In genomic region chr3:97393079-97393478, GRCm38 (mm10) we compare ENCODE assay signal across 9 mouse cellular contexts. TPM values are rescaled to one million over a fixed set of nuclear protein-coding genes. Genes with fewer than 3 reads are reported as not detected.
A peak's percentile ranks its signal among the peaks of the same experiment; 100 is the strongest.
DNase-seq lines count a peak whose midpoint lies in the region; ATAC-seq lines count a peak whose summit lies in the region.
"Had no signal": no experiment of that assay in that cellular context is flagged by ENCODE, and none has a peak within 500 bp of the region (broad histone marks: within the 10 kb centered on the region; RNA-seq: fewer than 3 reads in every experiment).

No protein-coding gene starts in this region.

- no peaks in the 10 kb centered on the region for H3K27me3 ChIP-seq in embryonic facial prominence, embryonic 11.5 days (ENCODE audit: control insufficient read depth, insufficient read depth, low read length)
- H3K27me3 ChIP-seq in splenic B cell, adult 2 months (ENCODE audit: control insufficient read depth, insufficient read depth, low read length, poor library complexity, severe bottlenecking): no peaks in the 10 kb centered on the region
- H3K27me3 ChIP-seq: liver, embryonic 13.5 days had no signal

- H3K4me1 ChIP-seq in embryonic facial prominence, embryonic 11.5 days (ENCODE audit: control insufficient read depth, insufficient read depth, low read length): no peaks in the 10 kb centered on the region
- H3K4me1 ChIP-seq: liver, embryonic 13.5 days had no signal

- H3K9ac ChIP-seq in embryonic facial prominence, embryonic 11.5 days (replicated peaks; ENCODE audit: low read length): no peak overlapping the region
- H3K9ac ChIP-seq: liver, embryonic 13.5 days had no signal

- no peaks in the 10 kb centered on the region for H3K36me3 ChIP-seq in embryonic facial prominence, embryonic 11.5 days (replicated peaks; ENCODE audit: control insufficient read depth, insufficient read depth, low read depth, low read length)
- H3K36me3 ChIP-seq in splenic B cell, adult 2 months (ENCODE audit: control insufficient read depth, insufficient read depth, low read length, poor library complexity, severe bottlenecking): no peaks in the 10 kb centered on the region
- H3K36me3 ChIP-seq: liver, embryonic 13.5 days had no signal

- H3K9me3 ChIP-seq in embryonic facial prominence, embryonic 11.5 days (replicated peaks; ENCODE audit: control insufficient read depth, low read length): no peaks in the 10 kb centered on the region
- H3K9me3 ChIP-seq: liver, embryonic 13.5 days had no signal

- 69% methylated on average over 5 of the region's 5 CpGs for WGBS in embryonic facial prominence, embryonic 11.5 days

- H3K4me3 ChIP-seq in embryonic facial prominence, embryonic 11.5 days (ENCODE audit: low read depth, low read length): no peak overlapping the region
- H3K4me3 ChIP-seq: liver, embryonic 13.5 days had no signal

- no peak overlapping the region for H3K27ac ChIP-seq in embryonic facial prominence, embryonic 11.5 days (replicated peaks; ENCODE audit: low read depth, low read length)
- H3K27ac ChIP-seq: liver, embryonic 13.5 days had no signal

- H3K4me2 ChIP-seq in embryonic facial prominence, embryonic 11.5 days (ENCODE audit: low read depth, low read length): no peak overlapping the region
- H3K4me2 ChIP-seq: liver, embryonic 13.5 days had no signal

- ATAC-seq in embryonic facial prominence, embryonic 11.5 days (replicated peaks; ENCODE audit: insufficient number of reproducible peaks, low FRiP score, low TSS enrichment, low read depth): no peak

- peak; percentile 11 for DNase-seq in adrenal gland, postnatal 14 days
- no peak for DNase-seq in adrenal gland, adult 18-20 months (ENCODE audit: low spot score in 2 of 2)
- peak; percentile 23 for DNase-seq in layer of hippocampus, postnatal 10 days (ENCODE audit: low spot score in 2 of 2)
- no peak for DNase-seq in layer of hippocampus, adult 8-10 months (ENCODE audit: low spot score in 2 of 2)
- peak; percentile 44 for DNase-seq in embryonic facial prominence, embryonic 11.5 days (ENCODE audit: low spot score)
- DNase-seq in splenic B cell, adult 2 months (ENCODE audit: low read depth, low spot score): peak; percentile 24
- no peak for DNase-seq in adipocyte (ENCODE audit: low spot score)
- DNase-seq in ovary, adult 18-20 months (ENCODE audit: low spot score): no peak
- DNase-seq: liver, embryonic 13.5 days had no signal

RNA-seq across cellular contexts. Expression of gene Olfr1402, which starts 28.7 kb away (rescaled TPM):
- not detected in 2 replicates for total RNA-seq in adrenal gland, postnatal 14 days (2021)
- not detected for total RNA-seq in adrenal gland, adult 18-20 months (2021)
- total RNA-seq in layer of hippocampus, postnatal 10 days (2021): not detected
- total RNA-seq in layer of hippocampus, adult 8-10 months (2022): not detected
- polyA plus RNA-seq in embryonic facial prominence, embryonic 11.5 days (2014; fragmentation: Nextera tagmentation; extraction: Ambion mirVana): not detected in 2 replicates
- polyA plus RNA-seq: liver, embryonic 13.5 days had no signal

Comparison
In these comparisons a context has a peak if more than half of its experiments do, and no peak if none do; other contexts are left out.
1. DNase-seq: peak in adrenal gland, postnatal 14 days (single experiment), layer of hippocampus, postnatal 10 days (2 of 2), embryonic facial prominence, embryonic 11.5 days (single experiment) and splenic B cell, adult 2 months (single experiment); none in adrenal gland, adult 18-20 months (0 of 2), layer of hippocampus, adult 8-10 months (0 of 2), adipocyte (single experiment) and ovary, adult 18-20 months (single experiment).